Mouse (Mus musculus) bone marrow macrophage, adult 2 months (primary cell): ENCODE data around the gene Kdm4c.

Experiments used
- CTCF ChIP-seq: IDR thresholded peaks from 2 replicates; pipeline ENCODE4 v1.5.1; 2012; ENCODE audit warnings: low read depth, mild to moderate bottlenecking, low read length, moderate library complexity
- POLR2A ChIP-seq: IDR thresholded peaks from 2 replicates; pipeline ENCODE4 v1.6.1; 2012; ENCODE audit warnings: mild to moderate bottlenecking, low read depth, low read length, borderline replicate concordance

- TF ChIP-seq POLR2A (no peak), CTCF (no peak)
Observed at GRCm38 (mm10) chr4:74242176-74242575, at the start of gene Kdm4c.
